Mouse (Mus musculus): ENCODE data around the gene Fam166a. TPM values are rescaled to one million over a fixed set of nuclear protein-coding genes. Genes with fewer than 3 reads are reported as not detected.

Gene Fam166a
- total RNA-seq, 2 experiments from 2014 or later: not detected

GRCm38 (mm10) chr2:25187841-25188240, 30.7 kb upstream of the Fam166a start:
- intact Hi-C loops (cut with DNase I): no loop called here
- no peak for TF ChIP-seq CTCF (IDR thresholded peaks at IDR 0.05)

GRCm38 (mm10) chr2:25193330-25193770, 25.2 kb upstream of the Fam166a start:
- peak; percentile 80 to 84 for DNase-seq (ENCODE audit: extremely low spot score in 1 of 2, low spot score in 2 of 2)
- intact Hi-C loops (cut with DNase I): loop anchor here (2.0 to 5.0 kb wide), 4 partner anchors 35 to 134 kb away; partner anchors contain the start of genes Tmem203 and Tprn
- TF ChIP-seq CTCF (IDR thresholded peaks at IDR 0.05): peak; percentile 94
- Histone ChIP-seq H3K27ac (no peak overlapping the region), H3K4me3 (no peak overlapping the region)

More at GRCm38 (mm10) chr2:25187841-25188240, 30.7 kb upstream of the Fam166a start:
- DNase-seq (ENCODE audit: extremely low spot score in 1 of 2, low spot score in 2 of 2): no peak
- Histone ChIP-seq H3K4me3 (no peak overlapping the region), H3K27ac (no peak overlapping the region)

GRCm38 (mm10) chr2:25194006-25194405, 24.5 kb upstream of the Fam166a start:
- no peak for DNase-seq (ENCODE audit: extremely low spot score in 1 of 2, low spot score in 2 of 2)
- intact Hi-C loops (cut with DNase I): loop anchor here (5.0 kb wide), 1 partner anchor 133 kb away; no protein-coding TSS in a partner anchor
- Histone ChIP-seq H3K4me3 (no peak overlapping the region), H3K27ac (0 out of 2 replicates have a peak overlapping the region, but pooled peaks have one; percentile 13)
- TF ChIP-seq CTCF (IDR thresholded peaks at IDR 0.05): no peak

GRCm38 (mm10) chr2:25194486-25195171, 23.9 kb upstream of the Fam166a start:
- intact Hi-C loops (cut with DNase I): loop anchor here (5.0 kb wide), 1 partner anchor 133 kb away; no protein-coding TSS in a partner anchor

GRCm38 (mm10) chr2:25195211-25196156, 23.1 kb upstream of the Fam166a start:
- no peak for TF ChIP-seq CTCF (IDR thresholded peaks at IDR 0.05)
- DNase-seq (ENCODE audit: extremely low spot score in 1 of 2, low spot score in 2 of 2): no peak
- intact Hi-C loops (cut with DNase I): no loop called here
- H3K4me3 ChIP-seq: peak overlapping the region; percentile 27; the same call in 1 of the 2 replicates
- peak overlapping the region; percentile 45 for H3K27ac ChIP-seq

More at GRCm38 (mm10) chr2:25194486-25195171, 23.9 kb upstream of the Fam166a start:
- TF ChIP-seq CTCF (IDR thresholded peaks at IDR 0.05): no peak
- Histone ChIP-seq H3K27ac (no peak overlapping the region), H3K4me3 (no peak overlapping the region)
- no peak for DNase-seq (ENCODE audit: extremely low spot score in 1 of 2, low spot score in 2 of 2)

DNA sequence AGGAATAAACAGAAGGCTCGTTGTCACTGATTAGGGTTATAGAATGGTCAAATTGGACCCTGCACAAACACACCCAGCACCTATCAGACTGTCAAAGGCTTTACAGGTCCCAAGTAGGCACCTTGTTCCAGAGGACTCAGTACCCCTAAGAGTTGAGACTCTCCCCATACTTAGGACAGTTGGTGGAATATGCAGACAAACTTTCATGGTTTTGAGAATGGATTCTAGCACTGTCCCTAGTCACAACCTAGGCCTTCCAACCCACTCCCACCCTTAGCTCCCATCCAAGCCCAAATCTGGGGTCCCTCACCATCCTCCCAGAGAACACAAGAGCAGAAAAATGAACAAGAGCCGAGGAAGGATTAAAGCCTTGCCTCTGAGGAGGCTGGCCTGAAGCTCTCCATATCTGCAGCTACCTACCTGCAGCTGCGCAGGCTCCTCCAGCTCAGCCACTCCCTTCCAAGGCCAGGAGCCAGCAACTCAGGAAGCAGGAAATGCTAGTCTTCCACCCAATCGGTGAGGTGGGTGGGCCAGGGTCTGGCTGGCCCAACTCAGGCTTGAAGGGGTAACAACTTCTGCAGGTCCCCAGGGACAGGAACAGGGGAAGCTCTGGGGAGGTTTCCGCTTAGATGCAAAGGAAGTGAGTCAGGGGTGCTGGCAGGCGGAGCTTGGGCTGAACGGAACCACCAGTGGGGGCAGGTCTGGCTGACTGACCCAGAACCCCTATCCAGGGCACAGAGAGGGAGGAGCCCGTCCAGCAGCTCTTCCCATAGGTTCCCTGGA, 22.2 kb upstream of the Fam166a start, which contains the start of gene Tor4a:
Gene Tor4a, minus strand, starts transcription at position 715 of the 783 bp plus-strand sequence.
- intact Hi-C loops (cut with DNase I): no loop called here
- Histone ChIP-seq H3K27ac (peak within 1 kb of the TSS; percentile 45), H3K4me3 (peak within 1 kb of the TSS; percentile 27)
- TF ChIP-seq CTCF (IDR thresholded peaks at IDR 0.05): no peak; the same call in 1 of the 2 replicates
- DNase-seq (ENCODE audit: extremely low spot score in 1 of 2, low spot score in 2 of 2): no peak

DNA sequence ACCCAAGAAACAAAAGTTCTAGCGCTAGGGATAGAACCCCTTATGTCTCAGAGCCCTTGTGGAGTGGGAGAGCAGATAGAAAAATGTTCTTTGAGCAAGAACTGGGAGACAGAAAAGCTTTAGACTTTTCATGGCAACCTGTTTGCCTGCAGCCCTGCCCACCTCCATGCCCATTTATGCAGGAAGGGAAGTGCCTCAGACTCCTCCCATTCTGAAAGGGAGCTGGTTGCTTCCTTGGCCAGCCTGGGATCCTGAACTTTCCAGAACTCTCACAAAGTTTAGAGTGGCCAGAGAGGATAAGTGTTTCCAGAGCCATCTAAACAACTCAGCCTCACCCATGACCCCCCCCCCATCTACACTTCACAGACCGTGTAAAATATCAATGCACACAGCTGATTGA, 21.4 kb upstream of the Fam166a start:
- intact Hi-C loops (cut with DNase I): no loop called here

GRCm38 (mm10) chr2:25197946-25198345, 20.6 kb upstream of the Fam166a start:
- intact Hi-C loops (cut with DNase I): no loop called here
- TF ChIP-seq CTCF (IDR thresholded peaks at IDR 0.05): no peak
- DNase-seq (ENCODE audit: extremely low spot score in 1 of 2, low spot score in 2 of 2): no peak
- Histone ChIP-seq H3K4me3 (no peak overlapping the region), H3K27ac (no peak overlapping the region; the same call in 1 of the 2 replicates)

More for the DNA sequence above, 21.4 kb upstream of the Fam166a start:
- H3K4me3 ChIP-seq: no peak overlapping the region
- H3K27ac ChIP-seq: peak overlapping the region; percentile 34; the same call in 1 of the 2 replicates
- no peak for TF ChIP-seq CTCF (IDR thresholded peaks at IDR 0.05)
- no peak for DNase-seq (ENCODE audit: extremely low spot score in 1 of 2, low spot score in 2 of 2)

DNA sequence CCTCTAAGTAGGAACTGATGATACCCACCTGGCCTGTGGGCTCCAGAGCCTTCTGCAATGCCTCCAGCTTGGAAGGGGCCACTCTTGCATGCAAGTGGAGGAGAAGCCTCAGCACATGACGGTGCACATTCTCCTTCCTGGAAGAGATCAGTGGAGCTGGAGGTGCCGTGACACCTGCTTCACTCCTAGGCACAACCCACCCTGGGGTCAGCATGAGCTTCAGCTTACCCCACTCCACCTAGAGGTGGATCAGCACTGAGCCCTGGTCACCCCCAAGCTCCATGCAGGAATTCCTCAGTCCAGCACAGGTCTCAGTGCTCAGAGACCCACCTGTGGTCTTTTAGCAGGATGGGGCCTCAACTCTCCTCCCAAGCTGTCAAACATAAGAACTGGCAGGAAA, 17.9 kb upstream of the Fam166a start:
- intact Hi-C loops (cut with DNase I): no loop called here
- no peak for TF ChIP-seq CTCF (IDR thresholded peaks at IDR 0.05)
- no peak for DNase-seq (ENCODE audit: extremely low spot score in 1 of 2, low spot score in 2 of 2)
- no peak overlapping the region for H3K27ac ChIP-seq
- H3K4me3 ChIP-seq: no peak overlapping the region

GRCm38 (mm10) chr2:25203631-25204214, 14.8 kb upstream of the Fam166a start:
- intact Hi-C loops (cut with DNase I): no loop called here
- Histone ChIP-seq H3K4me3 (no peak overlapping the region), H3K27ac (no peak overlapping the region)
- peak; percentile 17 for TF ChIP-seq CTCF (IDR thresholded peaks at IDR 0.05)
- DNase-seq (ENCODE audit: extremely low spot score in 1 of 2, low spot score in 2 of 2): no peak

DNA sequence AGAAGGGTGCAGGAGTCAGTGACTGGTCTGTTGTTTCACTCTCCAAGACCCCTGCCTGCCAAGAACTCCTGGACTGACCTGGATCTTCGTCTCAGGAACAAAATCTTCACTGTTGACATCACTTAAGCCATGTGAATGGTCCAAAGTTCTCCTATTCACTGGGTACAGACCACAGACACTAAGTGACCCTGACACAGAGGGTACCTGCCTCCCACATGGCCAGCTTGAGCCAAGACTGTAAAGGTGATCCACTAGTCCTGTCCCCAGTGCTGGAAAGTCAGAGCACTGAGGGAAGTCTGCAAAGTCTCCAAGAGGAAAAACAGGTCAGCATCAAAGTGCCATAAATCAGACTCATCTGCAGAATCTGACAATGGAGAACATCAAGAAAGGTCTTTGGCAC, 11.0 kb upstream of the Fam166a start:
- no peak for DNase-seq (ENCODE audit: extremely low spot score in 1 of 2, low spot score in 2 of 2)
- Histone ChIP-seq H3K27ac (no peak overlapping the region), H3K4me3 (no peak overlapping the region)
- intact Hi-C loops (cut with DNase I): no loop called here
- no peak for TF ChIP-seq CTCF (IDR thresholded peaks at IDR 0.05)

Data from left cerebral cortex, adult 2 months (tissue).